Mouse (Mus musculus): ENCODE measurements around the gene Zfp385c. TPM values are rescaled to one million over a fixed set of nuclear protein-coding genes. Genes with fewer than 3 reads are reported as not detected.

The Zfp385c gene
- total and polyA plus RNA-seq, 3 experiments, result 0.11 TPM; not detected in 2

GRCm38 (mm10) chr11:100687265-100687664 is 5.0 kb downstream of the Zfp385c start:
- H3K4me3 ChIP-seq (ENCODE audit: low read depth, low read length), result no peak overlapping the region
- TF ChIP-seq POLR2AphosphoS5 (IDR thresholded peaks at IDR 0.05; ENCODE audit: insufficient replicate concordance, low read depth, low read length), result no peak
- TF ChIP-seq GATA2 (IDR thresholded peaks at IDR 0.05; ENCODE audit: borderline replicate concordance, low read depth, low read length), result no peak
- no peak for TF ChIP-seq CTCF (IDR thresholded peaks at IDR 0.05; ENCODE audit: low read depth, low read length)
- no peak for TF ChIP-seq TAL1 (conservative IDR thresholded peaks at IDR 0.05; ENCODE audit: low read depth, low read length)
- TF ChIP-seq GATA1 (IDR thresholded peaks at IDR 0.05; ENCODE audit: borderline replicate concordance, low read length), result no peak
- peaks cover 6% of the 10 kb centered on the region for H3K4me1 ChIP-seq (ENCODE audit: insufficient read depth, low read depth, low read length)
- ATAC-seq (ENCODE audit: extremely low read depth, insufficient number of reproducible peaks, low FRiP score, poor library complexity, severe bottlenecking) (no peak), DNase-seq (ENCODE audit: low spot score) (no peak)
- H3K9me3 ChIP-seq (replicated peaks), result no peaks in the 10 kb centered on the region
- H3K36me3 ChIP-seq (replicated peaks), result no peaks in the 10 kb centered on the region
- H3K27me3 ChIP-seq (ENCODE audit: insufficient read depth, low read length), result peaks cover 64% of the 10 kb centered on the region

GRCm38 (mm10) chr11:100685371-100685770 is 6.9 kb downstream of the Zfp385c start:
- ATAC-seq (ENCODE audit: extremely low read depth, insufficient number of reproducible peaks, low FRiP score, poor library complexity, severe bottlenecking) (no peak), DNase-seq (ENCODE audit: low spot score) (no peak)
- TF ChIP-seq GATA1 (IDR thresholded peaks at IDR 0.05; ENCODE audit: borderline replicate concordance, low read length) (no peak), GATA2 (IDR thresholded peaks at IDR 0.05; ENCODE audit: borderline replicate concordance, low read depth, low read length) (no peak), CTCF (IDR thresholded peaks at IDR 0.05; ENCODE audit: low read depth, low read length) (no peak), POLR2AphosphoS5 (IDR thresholded peaks at IDR 0.05; ENCODE audit: insufficient replicate concordance, low read depth, low read length) (no peak), TAL1 (conservative IDR thresholded peaks at IDR 0.05; ENCODE audit: low read depth, low read length) (no peak)
- H3K27me3 ChIP-seq (ENCODE audit: insufficient read depth, low read length), result peaks cover 61% of the 10 kb centered on the region
- no peaks in the 10 kb centered on the region for H3K36me3 ChIP-seq (replicated peaks)
- no peaks in the 10 kb centered on the region for H3K9me3 ChIP-seq (replicated peaks)
- no peak overlapping the region for H3K4me3 ChIP-seq (ENCODE audit: low read depth, low read length)
- no peaks in the 10 kb centered on the region for H3K4me1 ChIP-seq (ENCODE audit: insufficient read depth, low read depth, low read length)

GRCm38 (mm10) chr11:100684084-100684483 is 8.2 kb downstream of the Zfp385c start:
- Histone ChIP-seq H3K4me1 (ENCODE audit: insufficient read depth, low read depth, low read length) (no peaks in the 10 kb centered on the region), H3K9me3 (replicated peaks) (no peaks in the 10 kb centered on the region), H3K27me3 (ENCODE audit: insufficient read depth, low read length) (peaks cover 62% of the 10 kb centered on the region), H3K4me3 (ENCODE audit: low read depth, low read length) (no peak overlapping the region), H3K36me3 (replicated peaks) (no peaks in the 10 kb centered on the region)
- ATAC-seq (ENCODE audit: extremely low read depth, insufficient number of reproducible peaks, low FRiP score, poor library complexity, severe bottlenecking) (no peak), DNase-seq (ENCODE audit: low spot score) (no peak)
- TF ChIP-seq GATA1 (IDR thresholded peaks at IDR 0.05; ENCODE audit: borderline replicate concordance, low read length), result no peak
- no peak for TF ChIP-seq GATA2 (IDR thresholded peaks at IDR 0.05; ENCODE audit: borderline replicate concordance, low read depth, low read length)
- no peak for TF ChIP-seq POLR2AphosphoS5 (IDR thresholded peaks at IDR 0.05; ENCODE audit: insufficient replicate concordance, low read depth, low read length)
- TF ChIP-seq TAL1 (conservative IDR thresholded peaks at IDR 0.05; ENCODE audit: low read depth, low read length), result no peak
- TF ChIP-seq CTCF (IDR thresholded peaks at IDR 0.05; ENCODE audit: low read depth, low read length), result no peak

GRCm38 (mm10) chr11:100682526-100682925 is 9.7 kb downstream of the Zfp385c start:
- Histone ChIP-seq H3K36me3 (replicated peaks) (no peaks in the 10 kb centered on the region), H3K9me3 (replicated peaks) (no peaks in the 10 kb centered on the region), H3K27me3 (ENCODE audit: insufficient read depth, low read length) (peaks cover 64% of the 10 kb centered on the region), H3K4me3 (ENCODE audit: low read depth, low read length) (no peak overlapping the region), H3K4me1 (ENCODE audit: insufficient read depth, low read depth, low read length) (no peaks in the 10 kb centered on the region)
- no peak for ATAC-seq (ENCODE audit: extremely low read depth, insufficient number of reproducible peaks, low FRiP score, poor library complexity, severe bottlenecking)
- TF ChIP-seq CTCF (IDR thresholded peaks at IDR 0.05; ENCODE audit: low read depth, low read length) (no peak), POLR2AphosphoS5 (IDR thresholded peaks at IDR 0.05; ENCODE audit: insufficient replicate concordance, low read depth, low read length) (no peak), GATA1 (IDR thresholded peaks at IDR 0.05; ENCODE audit: borderline replicate concordance, low read length) (no peak), GATA2 (IDR thresholded peaks at IDR 0.05; ENCODE audit: borderline replicate concordance, low read depth, low read length) (no peak), TAL1 (conservative IDR thresholded peaks at IDR 0.05; ENCODE audit: low read depth, low read length) (no peak)
- DNase-seq (ENCODE audit: low spot score), result no peak

GRCm38 (mm10) chr11:100681826-100682225 is 10.4 kb downstream of the Zfp385c start:
- no peaks in the 10 kb centered on the region for H3K9me3 ChIP-seq (replicated peaks)
- H3K27me3 ChIP-seq (ENCODE audit: insufficient read depth, low read length), result peaks cover 61% of the 10 kb centered on the region
- TF ChIP-seq POLR2AphosphoS5 (IDR thresholded peaks at IDR 0.05; ENCODE audit: insufficient replicate concordance, low read depth, low read length), result no peak
- no peak for TF ChIP-seq GATA2 (IDR thresholded peaks at IDR 0.05; ENCODE audit: borderline replicate concordance, low read depth, low read length)
- no peak for TF ChIP-seq TAL1 (conservative IDR thresholded peaks at IDR 0.05; ENCODE audit: low read depth, low read length)
- TF ChIP-seq CTCF (IDR thresholded peaks at IDR 0.05; ENCODE audit: low read depth, low read length), result no peak
- no peak for TF ChIP-seq GATA1 (IDR thresholded peaks at IDR 0.05; ENCODE audit: borderline replicate concordance, low read length)
- ATAC-seq (ENCODE audit: extremely low read depth, insufficient number of reproducible peaks, low FRiP score, poor library complexity, severe bottlenecking) (no peak), DNase-seq (ENCODE audit: low spot score) (no peak)
- no peak overlapping the region for H3K4me3 ChIP-seq (ENCODE audit: low read depth, low read length)
- no peaks in the 10 kb centered on the region for H3K36me3 ChIP-seq (replicated peaks)
- no peaks in the 10 kb centered on the region for H3K4me1 ChIP-seq (ENCODE audit: insufficient read depth, low read depth, low read length)

- no peaks in the 10 kb centered on the region for H3K36me3 ChIP-seq (replicated peaks)
- no peaks in the 10 kb centered on the region for H3K9me3 ChIP-seq (replicated peaks)
- H3K4me1 ChIP-seq (ENCODE audit: insufficient read depth, low read depth, low read length), result no peaks in the 10 kb centered on the region
- no peak for ATAC-seq (ENCODE audit: extremely low read depth, insufficient number of reproducible peaks, low FRiP score, poor library complexity, severe bottlenecking)
- no peak for DNase-seq (ENCODE audit: low spot score)
- no peak overlapping the region for H3K4me3 ChIP-seq (ENCODE audit: low read depth, low read length)
- TF ChIP-seq GATA2 (IDR thresholded peaks at IDR 0.05; ENCODE audit: borderline replicate concordance, low read depth, low read length) (no peak), CTCF (IDR thresholded peaks at IDR 0.05; ENCODE audit: low read depth, low read length) (no peak), GATA1 (IDR thresholded peaks at IDR 0.05; ENCODE audit: borderline replicate concordance, low read length) (no peak), POLR2AphosphoS5 (IDR thresholded peaks at IDR 0.05; ENCODE audit: insufficient replicate concordance, low read depth, low read length) (no peak), TAL1 (conservative IDR thresholded peaks at IDR 0.05; ENCODE audit: low read depth, low read length) (no peak)
- H3K27me3 ChIP-seq (ENCODE audit: insufficient read depth, low read length), result peaks cover 79% of the 10 kb centered on the region
Measured at GRCm38 (mm10) chr11:100677810-100678209, 14.4 kb downstream of the Zfp385c start.

Data from G1E (cell line).